Mouse (Mus musculus) lung, adult 2 months (tissue): ENCODE data around the gene Vpreb3. TPM values are rescaled to one million over a fixed set of nuclear protein-coding genes. Genes with fewer than 3 reads are reported as not detected.

Source experiments
- DNase-seq: peaks from one replicate; pipeline ENCODE4 v3.0.0; 2022
- H3K4me1 ChIP-seq: fragments of 200-500 bp; 2 replicates; pipeline ENCODE4 v1.6.1; 2011; ENCODE audit warnings: low read length; ENCODE audit not compliant: control insufficient read depth, insufficient read depth
- H3K4me3 ChIP-seq: fragments of 200-500 bp; replicated peaks from 2 replicates; pipeline ENCODE3; 2011; ENCODE audit warnings: low read depth, mild to moderate bottlenecking, control low read depth, low read length; ENCODE audit errors: extremely low read depth
- CTCF ChIP-seq: fragments of 200-500 bp; IDR thresholded peaks from 2 replicates; pipeline ENCODE4 v1.5.1; 2011; ENCODE audit warnings: mild to moderate bottlenecking, low read length, control low read depth; ENCODE audit not compliant: insufficient read depth
- POLR2A ChIP-seq: fragments of 200-500 bp; IDR thresholded peaks from 2 replicates; pipeline ENCODE4 v1.6.1; 2011; ENCODE audit warnings: low read depth, mild to moderate bottlenecking, control low read depth, low read length, borderline replicate concordance; ENCODE audit errors: extremely low read depth
- WGBS: fragments of 180-500 bp; shearing (Covaris S2); methylation state at CpG from one replicate; pipeline ENCODE4 v1.1.7; 2018; 5-methylcytosine and 5-hydroxymethylcytosine counted together
- polyA plus RNA-seq: library from polyadenylated mRNA; depleted of rRNA; stranded (reverse); fragments of >200 nt; gene quantifications from 2 replicates; pipeline ENCODE4 v1.2.3, GENCODE M21; 2012

The Vpreb3 gene
- polyA plus RNA-seq, 1 experiment = 57.1 TPM

DNA sequence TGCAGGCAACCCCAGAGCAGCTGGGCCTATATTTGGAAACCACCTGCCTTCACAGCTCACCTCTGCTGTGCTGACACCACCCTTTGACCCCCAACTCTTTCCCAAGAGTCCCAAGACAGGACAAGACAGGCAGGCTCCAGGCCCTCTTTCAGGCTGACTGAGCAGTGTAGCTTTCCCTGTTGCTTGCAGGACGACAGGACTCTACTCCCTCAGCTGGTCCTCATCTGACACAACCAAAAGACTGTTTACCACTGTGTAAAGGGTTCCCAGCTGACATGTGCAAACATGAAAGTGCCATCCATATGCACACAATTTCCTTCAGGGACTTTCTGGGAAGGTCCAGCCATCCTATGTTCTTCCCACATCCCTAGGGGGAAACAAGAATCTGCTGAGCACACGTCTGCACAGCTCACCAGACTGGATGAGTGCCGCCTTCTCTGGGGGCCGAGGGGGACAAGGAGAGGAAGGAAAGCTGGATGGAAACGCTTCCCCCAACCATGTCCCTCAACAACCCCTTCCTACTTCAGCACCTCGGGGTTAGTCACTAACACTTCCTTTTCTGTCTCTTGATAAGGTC, 29.8 kb upstream of the Vpreb3 start:
- Histone ChIP-seq H3K4me3 (no peak overlapping the region), H3K4me1 (peaks cover 9% of the 10 kb centered on the region; the same call in 1 of the 2 replicates)
- no peak for TF ChIP-seq CTCF
- no peak for TF ChIP-seq POLR2A
- 42% methylated on average over 6 of the region's 6 CpGs for WGBS
- DNase-seq = no peak

DNA sequence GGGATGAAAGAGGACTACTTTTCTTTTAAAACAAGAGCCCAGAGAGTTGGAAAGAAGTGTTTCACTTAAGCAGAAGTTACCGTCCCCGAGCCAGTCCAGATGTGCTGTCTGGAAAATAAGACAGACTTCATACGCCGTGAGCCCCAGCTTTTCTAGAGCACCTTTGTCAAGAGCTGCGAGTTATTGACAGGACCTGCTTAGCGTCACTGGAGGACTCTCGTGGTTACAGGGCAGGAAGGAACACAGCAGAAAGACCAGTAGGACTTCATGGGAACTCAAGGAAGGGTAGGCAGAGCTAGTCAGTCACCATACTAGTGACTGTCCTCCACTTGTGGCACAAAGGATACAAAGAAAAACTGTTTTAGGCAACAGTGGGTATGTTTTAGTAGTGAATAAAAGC, 27.3 kb upstream of the Vpreb3 start:
- H3K4me1 ChIP-seq = peaks cover 15% of the 10 kb centered on the region
- no peak overlapping the region for H3K4me3 ChIP-seq
- TF ChIP-seq CTCF = no peak
- TF ChIP-seq POLR2A = no peak
- no peak for DNase-seq
- WGBS = 56% methylated on average over 7 of the region's 7 CpGs

DNA sequence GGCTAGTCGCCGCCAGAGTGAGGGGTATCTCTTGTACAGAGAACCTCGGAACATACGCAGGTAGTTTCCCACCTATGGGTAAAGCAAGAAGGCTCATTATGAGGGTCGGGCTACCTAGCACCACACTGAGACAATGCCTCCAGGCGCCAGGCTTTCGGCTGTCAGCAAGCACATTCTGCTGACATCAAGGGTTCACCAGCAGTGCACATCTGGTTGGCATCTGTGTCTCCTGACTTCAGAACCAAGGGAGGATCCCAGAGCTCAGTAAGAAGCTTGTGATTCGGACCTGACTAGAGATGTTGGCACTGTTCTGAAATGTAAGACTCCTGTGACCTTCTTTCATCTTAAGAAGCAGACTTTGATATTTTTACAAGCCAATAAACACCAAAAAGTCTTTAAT, 26.0 kb upstream of the Vpreb3 start:
- Histone ChIP-seq H3K4me1 (peaks cover 15% of the 10 kb centered on the region), H3K4me3 (no peak overlapping the region)
- WGBS = 78% methylated on average over 8 of the region's 8 CpGs
- TF ChIP-seq POLR2A (no peak), CTCF (no peak)
- DNase-seq = no peak

DNA sequence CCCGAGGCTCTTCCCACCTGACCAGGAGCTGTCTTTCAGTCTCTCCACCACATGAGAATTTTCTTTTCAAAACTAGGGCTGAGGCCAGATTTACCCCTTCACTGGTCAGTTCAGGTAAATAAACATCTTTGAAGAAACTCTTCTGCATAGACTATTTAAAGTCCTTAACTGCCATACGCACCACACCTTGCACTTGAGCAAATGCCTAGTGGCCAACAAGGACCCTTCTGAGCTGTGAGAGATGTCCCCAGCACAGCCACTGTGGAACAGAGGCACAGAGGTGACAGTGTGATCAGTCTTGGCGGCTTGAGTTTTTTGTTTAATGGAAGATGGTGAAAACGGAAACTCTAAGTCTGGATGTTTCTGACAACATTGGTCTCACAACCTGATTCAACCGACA, 23.8 kb upstream of the Vpreb3 start:
- WGBS = 62% methylated on average over 5 of the region's 5 CpGs
- Histone ChIP-seq H3K4me3 (no peak overlapping the region), H3K4me1 (peaks cover 15% of the 10 kb centered on the region)
- no peak for TF ChIP-seq CTCF
- no peak for TF ChIP-seq POLR2A
- DNase-seq = no peak

DNA sequence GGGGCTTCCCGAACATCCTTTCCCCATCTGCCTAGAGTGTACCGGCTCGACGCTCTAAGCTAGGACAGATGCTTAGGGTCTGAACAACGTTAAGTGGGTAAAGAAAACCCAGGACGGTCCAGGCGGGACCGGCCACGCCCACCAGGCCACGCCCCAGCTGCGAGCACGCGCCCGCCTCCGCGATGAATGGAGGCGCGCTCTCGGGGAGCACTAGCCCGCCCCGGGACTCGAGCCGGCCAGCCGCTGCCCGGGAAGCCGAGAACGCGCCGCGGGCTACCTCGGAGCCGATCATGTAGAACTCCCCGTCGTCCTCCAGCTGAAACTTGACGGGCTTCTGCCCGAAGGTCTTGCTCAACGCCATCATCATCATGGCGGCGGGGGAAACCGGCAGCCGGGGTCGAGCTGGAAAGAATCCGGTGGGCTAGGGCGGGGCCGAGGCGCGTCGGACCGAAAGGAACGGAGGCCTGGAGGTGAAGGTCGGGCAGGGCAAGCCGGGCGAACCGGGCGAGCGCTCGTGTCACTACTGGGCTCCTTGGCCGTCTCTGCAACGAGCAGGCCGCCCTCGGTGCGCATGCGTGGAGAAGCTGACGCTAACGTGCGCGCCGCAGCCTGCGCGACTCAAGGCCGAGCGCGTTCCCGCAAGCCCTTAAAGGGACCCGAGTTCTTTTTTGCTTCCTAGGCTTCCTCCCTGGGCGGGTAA, 21.7 kb upstream of the Vpreb3 start, which contains the start of gene Smarcb1:
Gene Smarcb1 (minus strand): TSS at position 592 of the 700 bp plus-strand sequence.
- under 1% methylated on average over 76 of the region's 76 CpGs for WGBS
- TF ChIP-seq POLR2A (peak; percentile 76; the same call in 1 of the 2 replicates), CTCF (no peak)
- Histone ChIP-seq H3K4me1 (peaks cover 9% of the 10 kb centered on the region), H3K4me3 (peak within 1 kb of the TSS; percentile 89)
- peak; percentile 94 for DNase-seq

DNA sequence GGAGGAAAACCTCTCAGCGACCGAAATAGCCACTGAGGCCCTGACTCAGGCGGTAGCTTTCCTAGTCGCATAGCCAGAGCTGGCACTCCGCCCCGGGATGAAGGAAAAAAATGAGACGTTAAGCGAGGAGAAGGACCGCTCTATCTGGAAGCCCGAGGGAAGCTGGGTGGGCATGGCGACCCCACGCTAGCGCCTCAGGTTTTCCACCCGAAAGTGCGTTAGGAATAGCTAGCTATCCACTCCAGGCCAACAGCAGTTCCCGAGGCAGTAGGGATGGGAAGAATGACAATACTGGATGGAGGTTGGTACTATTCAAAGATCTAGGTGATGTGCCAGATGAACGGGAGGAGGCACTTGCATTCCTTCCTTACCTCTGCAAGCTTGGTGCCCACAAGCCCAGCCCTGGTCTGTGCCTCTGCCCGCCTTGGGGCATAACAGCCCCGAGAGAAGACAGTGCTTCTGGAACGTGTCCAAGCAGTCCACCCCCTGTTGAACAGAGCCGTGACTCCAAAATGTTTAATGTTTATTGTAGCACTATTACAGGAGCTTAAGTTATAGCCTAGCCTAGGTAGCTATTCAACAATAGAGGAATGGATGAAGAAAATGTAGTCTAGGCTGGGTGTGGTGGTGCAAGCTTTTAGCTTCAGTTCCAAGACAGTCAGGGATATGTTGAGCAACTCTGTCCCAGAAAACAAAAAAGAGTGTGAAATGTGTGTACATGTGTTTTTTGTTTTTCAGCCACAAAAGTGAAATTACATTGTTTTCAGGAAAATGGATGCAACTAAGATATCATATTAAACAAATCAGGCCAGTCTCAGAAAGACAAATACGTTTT, 20.9 kb upstream of the Vpreb3 start:
- H3K4me1 ChIP-seq = peaks cover 9% of the 10 kb centered on the region
- 0 out of 2 replicates have a peak, but pooled peaks have one; percentile 1 for TF ChIP-seq POLR2A
- no peak for TF ChIP-seq CTCF
- no peak for DNase-seq
- 4% methylated on average over 22 of the region's 22 CpGs for WGBS
- H3K4me3 ChIP-seq = peak overlapping the region; percentile 89

DNA sequence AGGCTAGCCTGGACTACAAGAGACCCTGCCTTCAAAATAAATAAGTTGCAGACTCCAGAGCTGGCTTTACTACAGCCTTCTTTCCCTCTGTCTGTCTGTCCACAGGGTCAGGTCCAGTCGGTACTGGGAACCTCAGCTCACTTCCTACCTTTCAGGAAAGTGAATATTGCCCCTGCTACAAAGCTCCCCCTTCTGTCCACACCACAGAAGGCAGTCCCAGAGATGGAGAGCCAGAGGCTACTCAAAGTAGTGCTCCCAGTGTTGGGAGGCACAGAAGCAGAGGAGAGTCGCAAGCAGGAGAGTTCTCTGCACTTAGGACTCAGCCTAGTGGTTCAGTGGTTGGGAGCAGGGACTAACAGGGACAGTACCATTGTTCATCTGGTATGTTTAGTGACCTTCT, 18.5 kb upstream of the Vpreb3 start:
- TF ChIP-seq CTCF (peak; percentile 41; the same call in 1 of the 2 replicates), POLR2A (no peak)
- DNase-seq = no peak
- H3K4me1 ChIP-seq = peaks cover 3% of the 10 kb centered on the region
- WGBS = 40% methylated on average over 2 of the region's 2 CpGs
- no peak overlapping the region for H3K4me3 ChIP-seq

DNA sequence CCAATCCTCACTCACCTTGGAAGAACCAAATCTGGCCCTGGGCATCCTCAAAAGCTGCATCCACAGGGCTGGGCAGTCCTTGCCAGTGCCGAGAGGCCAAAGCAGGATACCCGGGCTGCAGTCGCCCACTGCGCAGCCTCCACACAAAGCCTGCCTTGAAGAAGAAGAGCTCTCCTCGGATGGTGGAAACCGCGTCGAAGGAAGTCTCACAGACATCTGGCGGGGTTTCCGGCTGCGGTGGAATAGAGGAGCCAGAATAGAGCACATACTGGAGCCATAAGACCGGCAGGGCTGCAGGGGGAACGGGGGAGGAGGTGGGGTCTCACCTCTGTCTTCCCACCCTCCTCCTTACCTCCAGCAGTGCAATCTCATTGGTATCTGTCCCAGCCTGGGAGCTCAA, 16.5 kb upstream of the Vpreb3 start:
- no peak for TF ChIP-seq POLR2A
- TF ChIP-seq CTCF = no peak
- Histone ChIP-seq H3K4me1 (peaks cover 8% of the 10 kb centered on the region), H3K4me3 (no peak overlapping the region)
- DNase-seq = no peak
- 73% methylated on average over 13 of the region's 13 CpGs for WGBS

DNA sequence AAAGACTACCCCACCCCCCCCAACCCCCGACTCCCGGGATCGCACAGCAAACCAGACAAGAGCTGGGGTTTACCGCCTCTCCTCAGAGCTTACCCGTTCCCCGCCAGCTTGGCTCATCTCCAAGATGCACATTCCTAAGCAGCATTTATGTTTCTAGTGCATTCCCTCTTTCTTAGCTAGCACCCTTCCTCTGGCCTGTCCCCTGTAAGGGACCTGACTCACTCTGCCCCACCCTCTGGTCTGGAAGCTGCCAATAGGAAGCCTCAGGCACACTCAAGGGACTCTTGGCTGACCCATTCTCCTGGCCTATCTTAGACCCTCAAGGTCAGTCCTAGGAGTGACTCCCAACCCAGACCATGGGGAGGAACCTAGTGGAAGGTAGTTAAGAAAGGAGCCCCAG, 12.6 kb upstream of the Vpreb3 start:
- DNase-seq = no peak
- WGBS = 16% methylated on average over 6 of the region's 6 CpGs
- Histone ChIP-seq H3K4me3 (no peak overlapping the region), H3K4me1 (peaks cover 6% of the 10 kb centered on the region; the same call in 1 of the 2 replicates)
- TF ChIP-seq CTCF = no peak
- TF ChIP-seq POLR2A = no peak
